Mouse (Mus musculus) myocyte (in vitro differentiated cells): ENCODE results near the gene Tnk1.

Experiments
- MYOG ChIP-seq, 3 experiments: IDR thresholded peaks; one replicate each; pipeline ENCODE4 v1.6.1; 2011; ENCODE audit warnings: control low read depth in 2 of 3, low read depth in 2 of 3, mild to moderate bottlenecking in 2 of 3; ENCODE audit not compliant: insufficient read length in 2 of 3, control insufficient read depth in 1 of 3, insufficient read depth in 1 of 3
- POLR2A ChIP-seq: IDR thresholded peaks from one replicate; pipeline ENCODE4 v1.6.1; 2011; ENCODE audit warnings: low read depth, mild to moderate bottlenecking, control low read depth, moderate library complexity; ENCODE audit not compliant: insufficient read length
- POLR2AphosphoS2 ChIP-seq: IDR thresholded peaks from one replicate; pipeline ENCODE4 v1.6.1; 2011; ENCODE audit warnings: low read depth, control low read depth; ENCODE audit not compliant: insufficient read length
- REST ChIP-seq: IDR thresholded peaks from one replicate; pipeline ENCODE4 v1.6.1; 2011; ENCODE audit warnings: mild to moderate bottlenecking, control low read depth, moderate library complexity; ENCODE audit not compliant: insufficient read depth, insufficient read length
- TCF12 ChIP-seq: IDR thresholded peaks from one replicate; pipeline ENCODE4 v1.6.1; 2011; ENCODE audit warnings: mild to moderate bottlenecking, control low read depth; ENCODE audit not compliant: poor library complexity, insufficient read depth, severe bottlenecking
- USF1 ChIP-seq: IDR thresholded peaks from one replicate; pipeline ENCODE4 v1.6.1; 2011; ENCODE audit warnings: low read depth, mild to moderate bottlenecking, control low read depth, moderate library complexity

GRCm38 (mm10) chr11:69877878-69878277 lies 19.3 kb upstream of the Tnk1 start, which contains the start of gene Tmem95:
- no peak for TF ChIP-seq POLR2AphosphoS2
- no peak for TF ChIP-seq POLR2A
- no peak for TF ChIP-seq MYOG (IDR thresholded peaks at IDR 0.05; ENCODE audit: control insufficient read depth in 1 of 3, insufficient read depth in 1 of 3, insufficient read length in 2 of 3, low read depth in 2 of 3)
- TF ChIP-seq TCF12: no peak
- TF ChIP-seq REST: no peak
- TF ChIP-seq USF1: no peak
